Mouse (Mus musculus): ENCODE measurements around the gene Rbfox2.
"Not testable (repeated sequence)": the region's sequence is repeated elsewhere in the genome, so short reads cannot be mapped to it uniquely, and the experiment has no call there.

Gene Rbfox2

GRCm38 (mm10) chr15:77090531-77090930 is 216.3 kb downstream of the Rbfox2 start:
- DNase-seq: no peak

GRCm38 (mm10) chr15:77089249-77089648 is 217.6 kb downstream of the Rbfox2 start:
- no peak for DNase-seq

- no peak for DNase-seq
These were observed 220.3 kb downstream of the Rbfox2 start for GRCm38 (mm10) chr15:77086488-77086887.

- peak; percentile 28 for DNase-seq
These were observed 221.0 kb downstream of the Rbfox2 start for GRCm38 (mm10) chr15:77085818-77086217.

- peak; percentile 28 for DNase-seq
These were observed 225.3 kb downstream of the Rbfox2 start for GRCm38 (mm10) chr15:77081454-77081853.

- DNase-seq: no peak
These were observed 226.0 kb downstream of the Rbfox2 start for GRCm38 (mm10) chr15:77080684-77081254.

GRCm38 (mm10) chr15:77079890-77080361 is 226.9 kb downstream of the Rbfox2 start:
- DNase-seq: peak; percentile 40

GRCm38 (mm10) chr15:77079256-77079822 is 227.5 kb downstream of the Rbfox2 start:
- no peak for DNase-seq

- DNase-seq: no peak
These were observed 228.0 kb downstream of the Rbfox2 start for GRCm38 (mm10) chr15:77078786-77079185.

- DNase-seq: no peak
These were observed 228.9 kb downstream of the Rbfox2 start for GRCm38 (mm10) chr15:77077906-77078305.

- DNase-seq: no peak
These were observed 230.3 kb downstream of the Rbfox2 start for GRCm38 (mm10) chr15:77076523-77076922.

GRCm38 (mm10) chr15:77072556-77073163 is 234.1 kb downstream of the Rbfox2 start:
- no peak for DNase-seq

GRCm38 (mm10) chr15:77071501-77071900 is 235.3 kb downstream of the Rbfox2 start:
- DNase-seq: no peak

- no peak for DNase-seq
These were observed 236.0 kb downstream of the Rbfox2 start for GRCm38 (mm10) chr15:77070745-77071268.

GRCm38 (mm10) chr15:77069019-77069418 is 237.8 kb downstream of the Rbfox2 start:
- DNase-seq: no peak

- no peak for DNase-seq
These were observed 238.4 kb downstream of the Rbfox2 start for GRCm38 (mm10) chr15:77068439-77068861.

GRCm38 (mm10) chr15:77066233-77066632 is 240.6 kb downstream of the Rbfox2 start:
- no peak for DNase-seq

GRCm38 (mm10) chr15:77065259-77065852 is 241.4 kb downstream of the Rbfox2 start:
- no peak for DNase-seq

- no peak for DNase-seq
These were observed 244.1 kb downstream of the Rbfox2 start for GRCm38 (mm10) chr15:77062746-77063145.

GRCm38 (mm10) chr15:77059416-77059815 is 247.4 kb downstream of the Rbfox2 start:
- DNase-seq: not testable (repeated sequence)

- no peak for DNase-seq
These were observed 248.2 kb downstream of the Rbfox2 start for GRCm38 (mm10) chr15:77058566-77058965.

GRCm38 (mm10) chr15:77056791-77057051 is 250.1 kb downstream of the Rbfox2 start:
- DNase-seq: no peak

- no peak for DNase-seq
These were observed 250.6 kb downstream of the Rbfox2 start for GRCm38 (mm10) chr15:77056001-77056790.
